Mouse (Mus musculus) cerebellum, adult 11 months (tissue): Measurements from ENCODE around the gene Olfr31.

Experiments
- DNase-seq: peaks from one replicate; pipeline ENCODE4 v3.0.0; 2022

Gene Olfr31

DNA sequence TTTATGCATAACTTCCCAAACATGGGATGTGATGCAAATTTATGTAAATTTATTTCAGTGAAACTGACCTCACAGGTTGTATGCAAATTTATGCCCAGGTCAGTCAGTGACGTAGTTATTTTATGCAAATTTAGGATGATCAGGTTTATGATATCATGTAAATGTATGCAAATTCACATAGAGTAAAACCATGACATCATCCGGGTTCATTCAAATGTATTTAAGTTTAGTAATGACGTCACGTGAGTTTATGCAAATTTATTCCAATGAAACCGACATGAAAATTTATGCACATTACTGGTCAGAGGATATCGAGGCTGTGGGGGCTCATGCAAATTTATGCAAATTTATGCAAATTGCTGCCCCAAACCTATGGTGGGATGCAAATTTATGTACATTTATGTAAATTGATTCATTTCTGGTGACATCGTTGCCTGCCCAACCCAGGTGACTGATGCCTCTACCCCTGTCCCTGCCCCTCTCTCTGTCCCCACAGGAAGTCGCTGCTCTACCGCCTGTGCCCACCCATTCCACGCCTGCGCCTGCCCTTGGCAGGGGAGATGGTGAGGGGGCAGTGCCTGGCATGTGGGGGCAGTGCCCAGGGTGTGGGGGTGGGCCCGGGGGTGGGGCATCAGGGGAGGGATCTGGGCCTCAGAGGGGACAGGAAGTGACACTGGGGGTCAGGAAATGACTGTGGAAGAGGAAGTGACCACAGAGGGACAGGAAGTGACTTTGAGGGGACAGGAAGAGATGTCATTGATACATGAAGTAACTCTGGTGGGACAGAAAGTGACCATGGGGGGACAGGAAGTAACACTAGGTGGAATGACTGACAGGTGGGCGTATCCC, 32.1 kb downstream of the Olfr31 start:
- no peak for DNase-seq

DNA sequence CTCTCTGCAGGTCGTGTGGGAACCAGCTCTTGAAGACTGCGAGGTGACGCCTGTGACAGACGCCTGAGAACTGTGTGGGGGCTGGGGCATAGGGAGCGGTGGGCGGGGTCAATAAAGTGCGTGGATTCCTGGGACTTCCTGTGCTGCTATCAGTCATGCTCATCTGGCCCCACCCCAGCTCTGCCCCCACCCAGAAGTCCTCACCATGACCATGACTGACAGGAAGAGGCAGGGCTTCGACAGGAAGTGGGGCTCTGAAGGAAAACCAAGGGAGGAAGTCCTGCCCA, 32.7 kb downstream of the Olfr31 start:
- DNase-seq = no peak
